Mouse (Mus musculus): ENCODE results near the gene Slc25a40. TPM values are rescaled to one million over a fixed set of nuclear protein-coding genes. Genes with fewer than 3 reads are reported as not detected.
A peak's percentile ranks its signal among the peaks of the same experiment; 100 is the strongest.

Slc25a40 gene
- polyA plus RNA-seq, 1 experiment from 2014 or later = 9.7 TPM

GRCm38 (mm10) chr5:8425899-8426298, 3.2 kb downstream of the Slc25a40 start:
- no peak overlapping the region for H3K27ac ChIP-seq (replicated peaks)
- no peaks in the 10 kb centered on the region for H3K9me3 ChIP-seq (replicated peaks)
- no peak overlapping the region for H3K4me3 ChIP-seq
- no peaks in the 10 kb centered on the region for H3K27me3 ChIP-seq (ENCODE audit: low read depth, poor library complexity, severe bottlenecking)
- no peak for DNase-seq (ENCODE audit: low spot score)
- WGBS = 83% methylated on average over 5 of the region's 5 CpGs
- peaks cover 19% of the 10 kb centered on the region for H3K4me1 ChIP-seq
- peaks cover 14% of the 10 kb centered on the region for H3K36me3 ChIP-seq

GRCm38 (mm10) chr5:8437481-8438156, 15.0 kb downstream of the Slc25a40 start:
- Histone ChIP-seq H3K4me1 (no peaks in the 10 kb centered on the region), H3K36me3 (peaks cover 27% of the 10 kb centered on the region), H3K4me3 (no peak overlapping the region), H3K27me3 (ENCODE audit: low read depth, poor library complexity, severe bottlenecking) (no peaks in the 10 kb centered on the region), H3K27ac (replicated peaks) (no peak overlapping the region), H3K9me3 (replicated peaks) (no peaks in the 10 kb centered on the region)
- DNase-seq (ENCODE audit: low spot score) = no peak
- WGBS = 92% methylated on average over 5 of the region's 5 CpGs

GRCm38 (mm10) chr5:8439095-8439494, 16.4 kb downstream of the Slc25a40 start:
- no peak overlapping the region for H3K27ac ChIP-seq (replicated peaks)
- no peak overlapping the region for H3K4me3 ChIP-seq
- DNase-seq (ENCODE audit: low spot score) = no peak
- peaks cover 24% of the 10 kb centered on the region for H3K36me3 ChIP-seq
- H3K4me1 ChIP-seq = no peaks in the 10 kb centered on the region
- H3K27me3 ChIP-seq (ENCODE audit: low read depth, poor library complexity, severe bottlenecking) = no peaks in the 10 kb centered on the region
- 67% methylated on average over 2 of the region's 2 CpGs for WGBS
- H3K9me3 ChIP-seq (replicated peaks) = no peaks in the 10 kb centered on the region

GRCm38 (mm10) chr5:8455565-8455964, 32.9 kb downstream of the Slc25a40 start:
- H3K27me3 ChIP-seq (ENCODE audit: low read depth, poor library complexity, severe bottlenecking) = no peaks in the 10 kb centered on the region
- DNase-seq (ENCODE audit: low spot score) = no peak

GRCm38 (mm10) chr5:8456561-8456960, 33.9 kb downstream of the Slc25a40 start:
- DNase-seq (ENCODE audit: low spot score) = no peak
- 90% methylated on average over 5 of the region's 5 CpGs for WGBS
- no peaks in the 10 kb centered on the region for H3K4me1 ChIP-seq
- H3K4me3 ChIP-seq = no peak overlapping the region
- H3K27me3 ChIP-seq (ENCODE audit: low read depth, poor library complexity, severe bottlenecking) = no peaks in the 10 kb centered on the region
- H3K27ac ChIP-seq (replicated peaks) = no peak overlapping the region
- H3K9me3 ChIP-seq (replicated peaks) = no peaks in the 10 kb centered on the region
- H3K36me3 ChIP-seq = peaks cover 40% of the 10 kb centered on the region

More at GRCm38 (mm10) chr5:8455565-8455964, 32.9 kb downstream of the Slc25a40 start:
- Histone ChIP-seq H3K36me3 (peaks cover 42% of the 10 kb centered on the region), H3K4me1 (no peaks in the 10 kb centered on the region), H3K4me3 (no peak overlapping the region), H3K9me3 (replicated peaks) (no peaks in the 10 kb centered on the region), H3K27ac (replicated peaks) (no peak overlapping the region)

- Histone ChIP-seq H3K4me3 (no peak overlapping the region), H3K9me3 (replicated peaks) (no peaks in the 10 kb centered on the region; the same call in 1 of the 2 replicates), H3K27me3 (ENCODE audit: low read depth, poor library complexity, severe bottlenecking) (no peaks in the 10 kb centered on the region), H3K27ac (replicated peaks) (peak overlapping the region; percentile 69), H3K4me1 (peaks cover 19% of the 10 kb centered on the region), H3K36me3 (no peaks in the 10 kb centered on the region)
- peak; percentile 34 for DNase-seq (ENCODE audit: low spot score)
- WGBS = 47% methylated on average over 4 of the region's 4 CpGs
Measured at GRCm38 (mm10) chr5:8487989-8488700, 65.5 kb downstream of the Slc25a40 start.

GRCm38 (mm10) chr5:8488701-8489297, 66.1 kb downstream of the Slc25a40 start:
- Histone ChIP-seq H3K27ac (replicated peaks) (peak overlapping the region; percentile 69), H3K36me3 (no peaks in the 10 kb centered on the region), H3K27me3 (ENCODE audit: low read depth, poor library complexity, severe bottlenecking) (no peaks in the 10 kb centered on the region), H3K4me1 (peaks cover 19% of the 10 kb centered on the region), H3K9me3 (replicated peaks) (no peaks in the 10 kb centered on the region; the same call in 1 of the 2 replicates), H3K4me3 (no peak overlapping the region)
- DNase-seq (ENCODE audit: low spot score) = no peak
- WGBS = 54% methylated on average over 2 of the region's 2 CpGs

GRCm38 (mm10) chr5:8489471-8490110, 66.9 kb downstream of the Slc25a40 start:
- no peak for DNase-seq (ENCODE audit: low spot score)
- H3K27ac ChIP-seq (replicated peaks) = no peak overlapping the region
- 53% methylated on average over 6 of the region's 6 CpGs for WGBS

GRCm38 (mm10) chr5:8491778-8492177, 69.1 kb downstream of the Slc25a40 start:
- 72% methylated on average over 4 of the region's 4 CpGs for WGBS
- Histone ChIP-seq H3K4me1 (peaks cover 19% of the 10 kb centered on the region), H3K36me3 (no peaks in the 10 kb centered on the region), H3K4me3 (no peak overlapping the region), H3K27ac (replicated peaks) (no peak overlapping the region), H3K27me3 (ENCODE audit: low read depth, poor library complexity, severe bottlenecking) (no peaks in the 10 kb centered on the region), H3K9me3 (replicated peaks) (no peaks in the 10 kb centered on the region)
- DNase-seq (ENCODE audit: low spot score) = no peak

More at GRCm38 (mm10) chr5:8489471-8490110, 66.9 kb downstream of the Slc25a40 start:
- no peaks in the 10 kb centered on the region for H3K27me3 ChIP-seq (ENCODE audit: low read depth, poor library complexity, severe bottlenecking)
- H3K36me3 ChIP-seq = no peaks in the 10 kb centered on the region
- peaks cover 19% of the 10 kb centered on the region for H3K4me1 ChIP-seq
- H3K9me3 ChIP-seq (replicated peaks) = no peaks in the 10 kb centered on the region; the same call in 1 of the 2 replicates
- no peak overlapping the region for H3K4me3 ChIP-seq

Other genes with a start within 250 kb of the Slc25a40 start
- 5.6 and 9.5 TPM in 2 replicates for gene Adam22, start 54.7 kb upstream of the Slc25a40 start, polyA plus RNA-seq (2016; fragmentation: Nextera tagmentation; extraction: Ambion mirVana)
- gene Dbf4, start 134 bp upstream of the Slc25a40 start, polyA plus RNA-seq (2016; fragmentation: Nextera tagmentation; extraction: Ambion mirVana) = 56.1 and 62.5 TPM in 2 replicates
- gene Rundc3b, start 200.1 kb downstream of the Slc25a40 start, polyA plus RNA-seq (2016; fragmentation: Nextera tagmentation; extraction: Ambion mirVana) = 4.0 and 6.4 TPM in 2 replicates
- gene Abcb1a, start 237.2 kb downstream of the Slc25a40 start, polyA plus RNA-seq (2016; fragmentation: Nextera tagmentation; extraction: Ambion mirVana) = 0.31 and 0.52 TPM in 2 replicates

Data from midbrain, embryonic 10.5 days (tissue).